Mouse (Mus musculus): ENCODE data around the gene Zfp426. TPM values are rescaled to one million over a fixed set of nuclear protein-coding genes. Genes with fewer than 3 reads are reported as not detected.

Gene Zfp426
- total RNA-seq (2021) = 10 to 100 TPM; 10.6 to 12.2 TPM

GRCm38 (mm10) chr9:20492527-20493233 is at the start of gene Zfp426:
Gene Zfp426 (minus strand): TSS chr9:20492746.
- peak; percentile 73 for DNase-seq (ENCODE audit: low spot score)
- intact Hi-C loops (cut with DNase I) = loop anchor here (2.0 to 10.0 kb wide), 2 partner anchors 28 to 112 kb away; partner anchors contain the start of gene Zfp266

- DNase-seq (ENCODE audit: low spot score) = no peak
- intact Hi-C loops (cut with DNase I) = no loop called here
Measured at GRCm38 (mm10) chr9:20536598-20536997, 44.1 kb upstream of the Zfp426 start.

DNA sequence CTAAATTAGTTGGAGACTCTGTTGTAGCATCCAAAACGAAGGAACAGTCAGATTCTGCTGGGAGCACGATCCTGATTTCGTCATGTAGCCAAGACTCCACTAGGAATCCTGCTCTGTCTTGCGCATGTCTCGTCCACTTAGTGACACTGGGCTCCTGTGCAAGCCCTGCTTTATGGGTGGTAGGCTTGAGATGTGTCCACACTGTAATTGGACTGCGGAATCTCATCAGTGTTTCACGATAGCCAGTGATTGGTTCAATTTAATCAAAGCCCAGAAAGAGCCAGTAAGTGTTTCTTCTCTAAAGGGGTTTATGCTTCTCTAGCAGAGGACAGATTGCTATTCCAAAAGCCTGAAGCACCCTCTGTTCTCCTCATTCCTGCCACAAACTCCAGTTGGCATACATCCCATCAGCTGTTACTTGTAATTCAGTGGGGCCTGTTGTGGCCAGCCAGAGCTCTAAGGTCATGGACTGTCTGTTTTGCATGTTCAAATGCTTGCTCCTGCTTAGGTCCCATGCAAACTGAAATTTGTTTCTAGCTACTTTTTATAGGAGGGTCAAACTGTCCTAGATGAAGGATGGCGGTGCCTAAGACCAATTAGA is 41.9 kb upstream of the Zfp426 start:
- no peak for DNase-seq (ENCODE audit: low spot score)
- intact Hi-C loops (cut with DNase I) = no loop called here

GRCm38 (mm10) chr9:20521306-20521957 is 28.9 kb upstream of the Zfp426 start, which contains the start of gene Zfp266:
Gene Zfp266 (minus strand): TSS chr9:20521417.
- DNase-seq (ENCODE audit: low spot score) = peak; percentile 80
- intact Hi-C loops (cut with DNase I) = loop anchor here (2.0 kb wide), 1 partner anchor 29 kb away; the partner anchor contains the start of gene Zfp426

DNA sequence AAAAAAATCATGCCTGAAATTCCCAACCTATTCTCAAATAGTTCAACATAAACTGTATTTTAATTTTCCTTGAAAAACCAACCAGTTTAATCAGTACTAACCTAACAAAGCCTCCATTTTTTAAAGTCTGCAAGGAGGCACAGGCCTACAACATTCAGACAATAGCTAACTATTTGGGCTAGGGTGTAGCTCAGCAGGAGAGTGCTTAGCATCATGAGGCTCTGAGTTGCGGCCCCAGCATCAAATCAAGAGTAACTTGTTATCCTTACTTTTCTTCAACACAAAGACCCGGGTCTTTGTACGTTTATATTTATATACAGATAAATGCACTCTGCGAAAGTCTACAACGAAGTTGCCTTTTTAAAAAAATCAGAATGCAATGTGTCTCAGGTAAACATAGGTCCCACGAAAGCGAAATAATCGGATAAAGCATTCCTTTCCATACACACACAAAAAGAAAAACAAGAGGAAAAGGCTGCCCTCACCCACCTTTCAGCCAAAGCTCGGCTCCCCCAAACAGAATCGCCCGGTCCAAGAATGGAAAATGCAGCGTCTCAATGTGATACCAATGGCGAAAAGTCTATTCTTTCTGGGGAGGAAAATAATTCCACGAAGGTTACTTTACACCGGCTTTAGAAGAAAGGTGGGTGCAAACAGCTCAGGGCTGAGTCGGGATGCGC is 28.1 kb upstream of the Zfp426 start:
- intact Hi-C loops (cut with DNase I) = loop anchor here (2.0 kb wide), 1 partner anchor 28 kb away; the partner anchor contains the start of gene Zfp426
- DNase-seq (ENCODE audit: low spot score) = no peak

GRCm38 (mm10) chr9:20519949-20520348 is 27.4 kb upstream of the Zfp426 start:
- intact Hi-C loops (cut with DNase I) = loop anchor here (2.0 kb wide), 1 partner anchor 27 kb away; the partner anchor contains the start of gene Zfp426
- DNase-seq (ENCODE audit: low spot score) = no peak

DNA sequence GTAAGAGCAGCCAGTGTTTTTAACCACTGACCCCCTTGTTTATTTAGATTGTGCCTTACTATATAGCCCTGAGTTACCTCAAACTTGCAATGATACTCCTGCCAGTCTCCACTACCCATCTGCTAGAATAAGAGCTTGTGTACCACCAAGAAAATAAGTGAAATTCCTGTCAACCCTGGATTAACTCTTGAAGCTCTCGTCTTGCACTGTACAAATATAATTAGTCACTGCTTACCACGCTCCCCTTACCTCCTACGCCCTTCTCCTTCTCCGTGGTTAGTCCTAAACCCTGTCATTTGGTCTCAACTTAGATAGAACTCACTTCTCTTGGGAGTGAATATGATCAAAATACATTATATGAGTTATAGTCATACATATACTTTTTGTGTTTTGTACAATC is 26.2 kb upstream of the Zfp426 start:
- no peak for DNase-seq (ENCODE audit: low spot score)
- intact Hi-C loops (cut with DNase I) = no loop called here

DNA sequence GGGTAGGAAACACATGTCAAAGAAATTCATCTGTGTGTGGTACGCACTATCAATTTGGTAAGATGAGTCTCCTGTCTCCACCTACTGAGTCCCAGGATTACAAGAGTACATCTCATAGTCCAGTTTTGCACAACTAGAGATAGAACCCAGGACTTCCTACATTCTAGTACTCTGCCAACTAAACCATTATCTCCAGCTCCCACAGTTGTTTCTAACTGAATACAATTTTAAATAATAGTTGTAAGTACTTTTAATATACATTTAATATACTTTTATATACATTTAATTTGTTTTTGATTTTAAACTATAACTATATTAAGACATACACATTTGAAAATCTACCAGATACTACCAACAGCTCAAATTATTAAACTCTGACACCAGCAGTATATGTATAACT is 25.2 kb upstream of the Zfp426 start:
- intact Hi-C loops (cut with DNase I) = no loop called here
- no peak for DNase-seq (ENCODE audit: low spot score)

DNA sequence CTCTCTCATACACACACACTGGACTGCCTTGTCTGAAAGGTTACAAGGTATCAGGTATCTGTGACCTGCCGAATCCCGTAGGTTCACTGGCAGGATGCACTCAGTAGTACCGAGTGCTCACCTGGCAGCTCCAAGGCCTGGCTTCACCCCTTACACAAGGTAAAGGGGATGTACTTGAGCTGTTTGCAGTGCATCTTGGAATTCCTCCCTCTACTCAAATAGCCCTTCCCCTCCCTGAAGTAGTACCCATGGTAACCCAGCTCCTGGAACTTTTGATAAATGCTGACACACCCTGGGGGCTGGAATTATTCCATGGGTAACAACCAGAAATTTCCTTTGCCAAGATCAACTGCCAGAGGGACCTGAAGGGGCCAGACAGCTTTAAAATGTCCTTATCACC is 21.5 kb upstream of the Zfp426 start:
- intact Hi-C loops (cut with DNase I) = no loop called here
- DNase-seq (ENCODE audit: low spot score) = no peak

- DNase-seq (ENCODE audit: low spot score) = no peak
- intact Hi-C loops (cut with DNase I) = no loop called here
Measured at GRCm38 (mm10) chr9:20512714-20513113, 20.2 kb upstream of the Zfp426 start.

DNA sequence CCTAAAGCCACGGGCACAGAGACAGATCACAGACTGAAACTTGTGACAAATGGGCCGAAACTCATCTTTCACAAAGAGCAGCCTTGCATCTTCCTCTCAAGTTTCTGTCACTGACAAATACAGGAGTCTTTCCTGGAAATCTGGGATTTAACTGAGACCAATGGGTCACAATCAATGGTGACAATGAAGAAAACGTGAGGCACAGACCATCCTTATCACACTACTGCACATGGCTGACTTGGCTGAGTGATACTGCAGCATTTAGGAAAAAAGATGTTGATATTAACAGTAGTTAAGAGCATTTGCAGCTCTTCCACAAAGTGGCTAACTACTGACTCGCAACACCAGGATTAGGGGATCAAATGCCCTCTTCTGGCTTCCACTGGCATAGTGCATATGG is 19.1 kb upstream of the Zfp426 start:
- intact Hi-C loops (cut with DNase I) = no loop called here
- no peak for DNase-seq (ENCODE audit: low spot score)

- intact Hi-C loops (cut with DNase I) = no loop called here
- DNase-seq (ENCODE audit: low spot score) = no peak
Measured at GRCm38 (mm10) chr9:20510346-20510745, 17.8 kb upstream of the Zfp426 start.

DNA sequence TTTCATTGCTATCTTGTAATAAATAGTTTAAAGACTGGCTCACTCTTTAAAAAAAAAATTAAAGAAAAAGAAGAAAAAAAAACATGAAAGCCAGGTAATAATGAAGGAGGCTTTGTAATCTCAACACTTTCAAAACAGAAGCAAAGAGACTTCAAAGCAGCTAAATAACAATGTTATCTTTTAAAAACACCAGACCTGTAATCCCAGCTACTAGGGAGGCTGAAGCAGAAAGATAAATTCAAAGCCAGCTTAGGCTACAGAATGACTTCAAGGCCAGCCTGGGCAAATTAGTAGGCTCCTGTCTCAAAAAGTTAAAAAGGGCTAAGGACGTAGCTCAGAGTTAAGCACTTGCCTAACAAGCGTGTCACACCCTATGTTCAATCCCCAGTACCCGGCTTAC is 17.1 kb upstream of the Zfp426 start:
- intact Hi-C loops (cut with DNase I) = no loop called here
- DNase-seq (ENCODE audit: low spot score) = no peak

- intact Hi-C loops (cut with DNase I) = no loop called here
- DNase-seq (ENCODE audit: low spot score) = no peak
Measured at GRCm38 (mm10) chr9:20504801-20505200, 12.3 kb upstream of the Zfp426 start.

- intact Hi-C loops (cut with DNase I) = loop anchor here (2.0 to 10.0 kb wide), 2 partner anchors 28 to 112 kb away; partner anchors contain the start of gene Zfp266
Measured at GRCm38 (mm10) chr9:20493281-20493680, 735 bp upstream of the Zfp426 start.

DNA sequence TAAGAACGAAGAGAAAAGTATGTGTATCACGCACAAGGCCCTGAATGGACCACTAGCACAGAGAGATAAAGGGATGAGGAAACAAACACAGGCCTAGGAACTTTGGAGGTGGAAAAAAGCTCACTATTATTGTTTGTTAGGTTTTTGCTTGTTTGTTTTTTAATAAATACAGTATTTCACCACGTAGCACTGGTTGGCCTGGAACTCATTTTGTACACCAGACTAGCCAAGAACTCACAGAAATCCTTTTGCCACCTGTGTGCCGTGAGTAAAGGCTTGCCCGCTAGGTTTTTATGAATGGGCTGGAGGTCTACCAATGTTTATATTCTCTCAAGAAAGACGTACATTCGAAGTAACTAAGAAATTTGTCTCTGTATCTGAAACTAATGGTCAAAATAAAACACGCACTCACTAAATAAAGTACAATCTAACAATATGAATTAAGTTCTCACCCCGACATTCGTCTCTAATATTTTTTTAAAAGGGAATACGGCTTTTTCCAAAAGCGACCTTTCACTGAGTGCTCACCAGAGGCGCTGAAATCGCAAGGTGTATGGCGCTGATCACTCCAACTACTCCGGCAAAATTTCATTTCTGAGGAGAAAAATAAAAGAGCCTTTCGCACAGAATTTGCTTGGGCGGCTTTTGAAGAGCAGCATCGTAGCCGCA is 554 bp downstream of the Zfp426 start:
- DNase-seq (ENCODE audit: low spot score) = no peak
- intact Hi-C loops (cut with DNase I) = loop anchor here (2.0 to 10.0 kb wide), 2 partner anchors 29 to 113 kb away; partner anchors contain the start of gene Zfp266

More at GRCm38 (mm10) chr9:20493281-20493680, 735 bp upstream of the Zfp426 start:
- no peak for DNase-seq (ENCODE audit: low spot score)

DNA sequence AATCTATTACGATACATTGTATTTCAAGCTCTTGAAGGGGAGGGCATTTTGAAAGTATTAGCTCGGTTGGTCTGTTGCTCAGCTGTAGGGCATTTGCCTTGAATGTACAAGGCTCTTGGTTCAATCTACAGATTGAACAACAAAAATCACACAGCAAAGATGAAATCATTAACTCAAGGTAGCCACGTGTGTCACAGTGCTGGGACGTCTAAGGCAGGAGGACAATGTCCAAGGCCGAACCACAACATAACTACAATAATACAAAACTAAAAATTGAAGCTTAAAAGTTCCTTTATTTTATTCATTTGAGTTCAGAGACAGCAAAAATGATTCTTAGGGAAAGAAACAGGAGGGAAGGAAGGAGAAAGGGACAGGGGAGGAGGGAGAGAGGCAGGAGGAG is 3.0 kb downstream of the Zfp426 start:
- intact Hi-C loops (cut with DNase I) = no loop called here
- no peak for DNase-seq (ENCODE audit: low spot score)

- intact Hi-C loops (cut with DNase I) = no loop called here
- no peak for DNase-seq (ENCODE audit: low spot score)
Measured at GRCm38 (mm10) chr9:20479396-20479795, 13.2 kb downstream of the Zfp426 start.

DNA sequence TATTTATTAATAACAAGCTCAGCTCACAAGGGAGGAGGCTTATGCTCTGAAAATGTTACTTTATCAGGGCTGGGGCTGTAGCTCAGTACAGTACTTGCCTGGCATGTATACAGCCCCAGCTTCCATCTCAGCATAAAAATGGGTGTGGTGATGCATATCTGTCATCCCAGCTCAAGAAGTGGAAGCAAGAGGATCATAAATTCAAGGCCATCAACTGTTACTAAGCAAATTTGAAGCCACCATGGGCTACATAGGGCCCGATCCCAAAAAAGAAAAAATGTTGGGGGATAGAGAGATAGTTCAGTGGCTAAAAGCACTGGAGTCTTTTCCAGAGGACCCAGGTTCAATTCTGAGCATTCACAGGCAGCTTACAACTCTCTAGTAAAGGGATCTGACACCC is 15.9 kb downstream of the Zfp426 start:
- no peak for DNase-seq (ENCODE audit: low spot score)
- intact Hi-C loops (cut with DNase I) = no loop called here
